Mouse (Mus musculus) bone marrow macrophage, adult 2 months (primary cell): ENCODE measurements at regions not wholly inside any gene's neighbourhood (a gene's known extent, or its start where the extent isn't known, plus 50 kb on each side); places are given as distances from the start of the nearest gene placed in this dataset.

Experiments used
- H3K27ac ChIP-seq: 2 replicates; pipeline ENCODE4 v1.5.1; 2012; ENCODE audit warnings: low read depth, low read length; ENCODE audit not compliant: insufficient read depth
- H3K4me1 ChIP-seq: 2 replicates; pipeline ENCODE4 v1.6.1; 2012; ENCODE audit warnings: low read length; ENCODE audit not compliant: control insufficient read depth, insufficient read depth
- H3K4me3 ChIP-seq: 2 replicates; pipeline ENCODE4 v1.5.1; 2012; ENCODE audit warnings: mild to moderate bottlenecking, low read length, moderate library complexity; ENCODE audit not compliant: insufficient read depth
- CTCF ChIP-seq: IDR thresholded peaks from 2 replicates; pipeline ENCODE4 v1.5.1; 2012; ENCODE audit warnings: low read depth, mild to moderate bottlenecking, low read length, moderate library complexity
- POLR2A ChIP-seq: IDR thresholded peaks from 2 replicates; pipeline ENCODE4 v1.6.1; 2012; ENCODE audit warnings: mild to moderate bottlenecking, low read depth, low read length, borderline replicate concordance

DNA sequence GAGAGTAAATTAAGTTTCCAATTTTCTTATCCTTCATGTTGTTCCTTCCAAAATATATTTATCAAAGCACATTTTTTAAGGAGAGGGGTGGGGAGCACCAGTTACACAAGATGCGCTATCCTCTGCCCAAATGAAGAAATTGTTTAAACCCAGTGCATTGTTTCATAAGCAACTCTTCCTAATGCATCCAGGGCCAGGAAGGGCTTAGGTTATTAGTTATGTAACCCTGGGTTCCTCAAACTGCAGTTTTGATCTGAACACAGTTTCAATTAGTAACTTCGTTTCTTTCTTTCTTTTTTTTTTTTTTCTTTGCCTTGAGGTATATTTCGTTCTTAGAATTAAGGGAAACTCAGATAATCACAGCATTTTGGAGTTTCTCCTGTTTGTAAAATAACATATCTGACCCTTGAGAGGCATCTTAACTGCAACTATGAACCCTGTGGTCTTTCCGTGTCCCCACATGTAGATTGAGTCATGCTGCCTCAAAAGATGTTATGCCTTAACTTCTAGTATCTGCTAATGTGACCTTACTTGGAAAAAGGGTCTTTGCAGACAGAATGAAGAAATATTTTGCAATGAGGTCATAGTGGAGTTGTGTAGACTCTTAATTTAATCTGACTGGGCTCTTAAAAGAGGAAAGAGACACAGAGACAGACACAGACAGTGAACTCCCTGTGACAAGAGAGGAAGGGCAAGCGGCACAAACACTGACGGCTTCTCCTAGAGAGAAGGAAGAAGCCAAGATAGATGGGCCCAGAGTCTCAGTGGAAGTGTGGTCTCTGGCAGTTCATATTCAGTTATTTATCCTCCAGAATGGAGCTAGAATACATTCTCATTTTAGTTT lies 153.7 kb upstream of the Nrip1 start:
- TF ChIP-seq CTCF, result no peak
- no peak for TF ChIP-seq POLR2A
- H3K27ac ChIP-seq, result no peak overlapping the region
- no peak overlapping the region for H3K4me3 ChIP-seq
- no peaks in the 10 kb centered on the region; the same call in 1 of the 2 replicates for H3K4me1 ChIP-seq

- Histone ChIP-seq H3K27ac (no peak overlapping the region), H3K4me1 (no peaks in the 10 kb centered on the region), H3K4me3 (no peak overlapping the region)
- TF ChIP-seq POLR2A (no peak), CTCF (no peak)
These were observed 151.9 kb upstream of the Nrip1 start for GRCm38 (mm10) chr16:76525563-76525962.

- Histone ChIP-seq H3K4me1 (no peaks in the 10 kb centered on the region), H3K27ac (no peak overlapping the region), H3K4me3 (no peak overlapping the region)
- TF ChIP-seq POLR2A (no peak), CTCF (no peak)
These were observed 151.3 kb upstream of the Nrip1 start for GRCm38 (mm10) chr16:76524921-76525320.

DNA sequence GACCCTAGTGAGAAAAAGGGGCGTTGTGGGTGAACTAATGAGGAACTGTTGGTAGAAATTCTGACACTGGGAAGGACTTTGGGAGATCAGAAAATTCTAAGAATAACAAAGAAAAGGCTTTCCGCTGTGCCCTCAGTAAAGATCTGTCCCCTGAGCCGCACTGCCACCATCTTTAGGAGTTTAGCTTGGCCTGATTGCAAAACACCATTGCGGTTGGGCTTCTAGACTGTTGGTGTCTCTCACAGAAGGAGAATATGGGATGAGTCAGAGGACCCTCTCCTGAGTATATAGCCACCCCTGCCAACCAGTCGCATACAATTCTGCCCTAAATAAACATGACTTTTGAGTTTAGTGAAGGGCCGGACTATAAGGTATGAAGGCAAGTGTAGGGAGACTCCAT lies 147.5 kb upstream of the Nrip1 start:
- Histone ChIP-seq H3K4me1 (no peaks in the 10 kb centered on the region), H3K4me3 (no peak overlapping the region)
- no peak for TF ChIP-seq POLR2A
- TF ChIP-seq CTCF, result no peak

GRCm38 (mm10) chr16:76520643-76520993 lies 147.0 kb upstream of the Nrip1 start:
- no peaks in the 10 kb centered on the region for H3K4me1 ChIP-seq
- TF ChIP-seq CTCF, result no peak
- TF ChIP-seq POLR2A, result no peak
- no peak overlapping the region for H3K27ac ChIP-seq
- no peak overlapping the region for H3K4me3 ChIP-seq

More for the DNA sequence above, 147.5 kb upstream of the Nrip1 start:
- H3K27ac ChIP-seq, result no peak overlapping the region

DNA sequence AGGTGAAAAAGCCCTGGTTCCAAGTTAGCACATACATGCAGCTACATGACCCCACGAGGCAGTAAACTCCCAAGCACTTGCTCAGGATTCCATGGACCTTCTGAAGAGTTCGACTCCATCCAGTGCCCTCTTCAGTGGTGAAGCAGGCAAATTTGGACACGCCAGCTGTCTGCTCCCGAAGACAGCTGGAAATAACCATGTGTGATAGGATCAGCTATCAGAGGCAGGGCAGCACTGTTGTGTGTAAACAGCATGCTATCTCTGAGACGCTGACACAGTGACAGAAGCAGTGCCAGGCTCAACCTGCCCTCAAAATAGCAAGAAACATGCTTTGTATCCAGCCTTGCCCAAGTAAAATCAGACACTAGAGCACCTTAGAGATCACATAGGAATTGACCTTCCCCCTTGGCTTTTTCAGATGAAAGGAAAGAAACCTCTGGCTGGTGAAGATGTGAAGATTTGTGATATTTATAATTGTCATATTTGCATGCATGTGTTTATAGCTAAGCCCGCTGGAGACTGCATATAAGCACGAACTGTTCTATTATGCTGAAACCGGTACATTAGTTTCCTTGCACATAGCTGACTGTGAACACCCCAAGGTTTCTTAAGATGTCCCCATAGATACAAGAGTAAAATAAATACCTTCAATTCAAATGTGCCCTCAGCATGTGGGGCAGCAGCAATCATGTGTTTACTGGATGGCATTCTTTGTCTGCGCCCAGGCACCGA lies 146.4 kb upstream of the Nrip1 start:
- Histone ChIP-seq H3K4me1 (no peaks in the 10 kb centered on the region), H3K4me3 (no peak overlapping the region), H3K27ac (no peak overlapping the region)
- TF ChIP-seq POLR2A, result no peak
- TF ChIP-seq CTCF, result no peak

DNA sequence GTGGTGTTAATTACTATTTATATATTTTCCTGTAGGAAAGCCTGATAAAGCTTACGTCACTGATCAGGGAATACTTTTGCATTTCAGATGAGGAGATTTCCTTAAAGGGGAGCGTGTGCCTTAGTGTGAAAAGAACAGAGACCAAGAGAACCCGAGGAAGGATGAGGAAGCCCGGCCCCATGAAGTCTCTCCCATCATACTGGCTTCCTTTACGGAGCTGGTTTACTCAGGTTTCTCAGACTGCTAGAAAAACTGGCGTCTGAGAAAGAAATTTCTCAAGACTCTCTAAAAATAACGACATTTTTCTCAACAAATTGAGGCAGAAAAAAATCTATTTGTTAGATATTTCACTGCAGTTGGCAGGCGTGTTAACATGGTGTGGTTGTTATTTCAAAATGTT lies 137.2 kb upstream of the Nrip1 start:
- Histone ChIP-seq H3K27ac (no peak overlapping the region), H3K4me3 (no peak overlapping the region), H3K4me1 (no peaks in the 10 kb centered on the region)
- TF ChIP-seq POLR2A (no peak), CTCF (no peak)

DNA sequence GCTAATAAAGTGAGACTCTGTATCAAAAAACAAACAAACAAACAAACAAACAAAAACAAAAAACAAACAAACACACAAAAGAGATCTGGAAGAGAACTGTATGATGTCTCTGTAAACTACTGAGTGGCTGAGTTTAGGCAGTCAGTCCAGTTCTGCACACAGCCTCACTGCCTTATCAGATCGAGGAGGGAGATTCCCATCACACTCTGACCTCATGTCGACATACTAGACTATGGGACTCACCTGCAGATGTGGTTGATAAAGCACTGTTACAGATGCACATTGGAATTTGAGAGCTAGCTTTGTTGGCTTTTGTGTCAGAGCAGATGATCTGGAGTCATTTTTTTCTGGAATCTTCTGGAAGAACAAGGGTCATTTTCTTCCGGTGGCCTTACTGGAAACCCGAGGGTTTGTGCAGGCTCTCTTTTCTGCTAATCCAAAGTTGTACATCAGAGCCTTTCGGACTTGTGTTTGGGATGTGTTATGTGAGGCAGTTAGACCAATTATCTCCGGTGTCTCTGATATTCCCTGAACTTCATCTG lies 135.6 kb upstream of the Nrip1 start:
- Histone ChIP-seq H3K27ac (no peak overlapping the region), H3K4me1 (no peaks in the 10 kb centered on the region), H3K4me3 (no peak overlapping the region)
- TF ChIP-seq POLR2A (no peak), CTCF (no peak)

- TF ChIP-seq POLR2A, result no peak
- TF ChIP-seq CTCF, result no peak
- Histone ChIP-seq H3K27ac (no peak overlapping the region), H3K4me1 (no peaks in the 10 kb centered on the region), H3K4me3 (no peak overlapping the region)
These were observed 133.6 kb upstream of the Nrip1 start for GRCm38 (mm10) chr16:76507191-76507746.
